Mouse (Mus musculus): Measurements from ENCODE around the gene Nedd9.

The Nedd9 gene

GRCm38 (mm10) chr13:41486606-41487408 is at the start of gene Nedd9:
TSS of gene Nedd9 (minus strand) at chr13:41487362.
- DNase-seq (ENCODE audit: low read depth, low spot score), result no peak

- DNase-seq (ENCODE audit: low read depth, low spot score), result no peak
These were observed 45.5 kb upstream of the Nedd9 start for GRCm38 (mm10) chr13:41532625-41533024.

GRCm38 (mm10) chr13:41530326-41530725 is 43.2 kb upstream of the Nedd9 start:
- no peak for DNase-seq (ENCODE audit: low read depth, low spot score)

GRCm38 (mm10) chr13:41524208-41524607 is 37.0 kb upstream of the Nedd9 start:
- DNase-seq (ENCODE audit: low read depth, low spot score), result no peak

- no peak for DNase-seq (ENCODE audit: low read depth, low spot score)
These were observed 34.1 kb upstream of the Nedd9 start for GRCm38 (mm10) chr13:41521296-41521695.

- DNase-seq (ENCODE audit: low read depth, low spot score), result no peak
These were observed 33.5 kb upstream of the Nedd9 start for GRCm38 (mm10) chr13:41520549-41521161.

- no peak for DNase-seq (ENCODE audit: low read depth, low spot score)
These were observed 32.6 kb upstream of the Nedd9 start for GRCm38 (mm10) chr13:41519792-41520191.

- DNase-seq (ENCODE audit: low read depth, low spot score), result no peak
These were observed 30.0 kb upstream of the Nedd9 start for GRCm38 (mm10) chr13:41517193-41517592.

GRCm38 (mm10) chr13:41515749-41516148 is 28.6 kb upstream of the Nedd9 start:
- DNase-seq (ENCODE audit: low read depth, low spot score), result no peak

GRCm38 (mm10) chr13:41514918-41515317 is 27.8 kb upstream of the Nedd9 start:
- DNase-seq (ENCODE audit: low read depth, low spot score), result no peak

- DNase-seq (ENCODE audit: low read depth, low spot score), result no peak
These were observed 26.3 kb upstream of the Nedd9 start for GRCm38 (mm10) chr13:41513456-41513855.

- no peak for DNase-seq (ENCODE audit: low read depth, low spot score)
These were observed 25.1 kb upstream of the Nedd9 start for GRCm38 (mm10) chr13:41512243-41512642.

- no peak for DNase-seq (ENCODE audit: low read depth, low spot score)
These were observed 23.7 kb upstream of the Nedd9 start for GRCm38 (mm10) chr13:41510631-41511419.

GRCm38 (mm10) chr13:41505594-41505993 is 18.4 kb upstream of the Nedd9 start:
- DNase-seq (ENCODE audit: low read depth, low spot score), result no peak

GRCm38 (mm10) chr13:41504997-41505396 is 17.8 kb upstream of the Nedd9 start:
- DNase-seq (ENCODE audit: low read depth, low spot score), result no peak

- no peak for DNase-seq (ENCODE audit: low read depth, low spot score)
These were observed 17.3 kb upstream of the Nedd9 start for GRCm38 (mm10) chr13:41504448-41504847.

GRCm38 (mm10) chr13:41502917-41503301 is 15.7 kb upstream of the Nedd9 start:
- no peak for DNase-seq (ENCODE audit: low read depth, low spot score)

GRCm38 (mm10) chr13:41502136-41502916 is 15.2 kb upstream of the Nedd9 start:
- no peak for DNase-seq (ENCODE audit: low read depth, low spot score)

GRCm38 (mm10) chr13:41500793-41501192 is 13.6 kb upstream of the Nedd9 start:
- no peak for DNase-seq (ENCODE audit: low read depth, low spot score)

- no peak for DNase-seq (ENCODE audit: low read depth, low spot score)
These were observed 11.5 kb upstream of the Nedd9 start for GRCm38 (mm10) chr13:41498611-41499121.

- DNase-seq (ENCODE audit: low read depth, low spot score), result no peak
These were observed 7.5 kb upstream of the Nedd9 start for GRCm38 (mm10) chr13:41494681-41495080.

All from ES-CJ7 (cell line).